Mouse (Mus musculus) G1E-ER4 (cell line): ENCODE results near the gene Fbxl19. TPM values are rescaled to one million over a fixed set of nuclear protein-coding genes. Genes with fewer than 3 reads are reported as not detected.

Experiments
- GATA1 ChIP-seq: IDR thresholded peaks from one replicate; pipeline ENCODE4 v1.8.0; 2012; ENCODE audit warnings: low read length, inconsistent platforms
- polyA plus RNA-seq: library from polyadenylated mRNA; stranded (reverse); fragments of >175 nt; gene quantifications from 2 replicates; pipeline ENCODE4 v1.2.3, GENCODE M21; 2012

Gene Fbxl19
- polyA plus RNA-seq: 76.2 and 91.2 TPM in 2 replicates

DNA sequence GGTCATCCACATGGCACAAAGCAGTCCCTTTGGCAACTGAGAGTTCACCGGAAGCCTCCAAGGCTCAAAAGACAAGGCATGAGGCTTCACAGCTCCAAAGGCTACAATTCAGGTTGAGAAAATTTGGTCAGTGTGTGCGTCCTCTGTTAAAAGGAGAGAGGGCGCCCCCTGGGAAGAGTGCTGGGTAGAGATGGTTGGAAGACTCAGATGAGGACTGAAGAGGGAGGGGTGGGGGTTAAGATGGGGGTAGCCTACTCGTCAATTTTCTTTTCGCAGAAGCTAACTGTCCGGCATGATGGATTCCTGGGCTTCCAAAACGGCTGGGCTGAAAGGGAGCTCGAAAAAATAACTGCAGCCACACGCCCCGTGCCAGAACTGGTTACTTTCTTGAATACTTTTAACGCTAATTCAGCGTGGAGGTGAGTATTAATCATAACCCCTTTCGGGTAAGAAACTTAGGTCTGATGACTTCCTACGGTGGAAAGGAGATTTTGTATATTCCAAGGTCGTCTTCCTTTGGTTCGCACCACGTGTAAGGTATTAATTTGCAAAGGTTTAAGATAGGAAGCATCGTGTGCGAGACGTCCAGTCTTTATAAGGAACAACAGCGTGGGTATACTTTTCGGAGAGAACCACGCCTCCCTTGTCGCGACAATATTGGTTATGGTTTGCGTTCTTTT lies at the start of gene Fbxl19:
TSS of gene Fbxl19 (plus strand) at position 178 of the 680 bp plus-strand sequence.
- no peak for TF ChIP-seq GATA1

DNA sequence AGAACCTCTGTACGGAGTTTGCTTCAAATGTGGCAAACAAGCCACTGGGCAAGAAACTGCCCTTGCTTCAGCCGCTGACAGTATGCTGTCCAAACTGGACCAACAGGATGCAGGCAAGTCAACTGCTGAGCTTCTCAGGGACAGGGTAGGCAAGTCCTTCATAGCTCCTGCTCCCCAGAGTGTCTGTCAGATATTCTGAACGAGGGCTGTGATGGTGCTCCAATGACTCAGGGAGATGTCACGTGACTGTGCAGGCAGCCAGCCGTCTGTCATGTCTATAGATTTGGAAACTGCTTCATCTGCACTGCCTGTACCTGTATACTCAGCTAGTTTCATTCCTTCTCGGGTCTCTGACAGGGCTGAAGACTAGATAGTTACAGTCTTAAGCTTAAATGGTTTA lies 45.4 kb upstream of the Fbxl19 start:
- no peak for TF ChIP-seq GATA1

DNA sequence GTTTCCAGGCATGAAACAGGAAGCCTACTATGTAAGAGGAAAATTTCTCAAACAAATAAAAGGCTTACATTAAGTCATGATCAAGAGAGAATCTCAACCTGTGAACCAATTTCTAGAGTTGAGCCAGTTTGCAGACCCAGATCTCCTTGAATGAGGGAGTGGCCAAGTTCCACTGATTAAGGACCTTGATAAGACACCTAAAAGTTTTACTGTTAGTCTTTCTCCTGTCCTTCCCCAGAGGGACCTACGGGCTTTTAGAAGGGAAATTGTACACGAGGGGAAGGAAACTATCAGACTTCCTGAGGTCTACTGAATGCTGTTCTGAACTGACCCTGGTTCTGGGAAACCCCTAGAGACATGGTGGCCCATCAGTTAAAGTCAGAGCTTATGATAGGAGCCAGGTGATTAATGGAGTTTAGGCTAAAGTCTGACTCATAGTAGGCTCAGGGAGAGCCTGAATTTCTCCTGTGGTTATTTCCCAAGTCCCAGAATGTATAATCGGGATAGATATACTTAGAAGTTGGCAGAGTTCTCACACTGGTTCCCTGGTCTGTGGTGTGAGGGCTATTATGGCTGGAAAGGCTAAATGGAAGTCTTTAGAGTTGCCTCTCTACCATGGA lies 43.5 kb upstream of the Fbxl19 start:
- no peak for TF ChIP-seq GATA1

DNA sequence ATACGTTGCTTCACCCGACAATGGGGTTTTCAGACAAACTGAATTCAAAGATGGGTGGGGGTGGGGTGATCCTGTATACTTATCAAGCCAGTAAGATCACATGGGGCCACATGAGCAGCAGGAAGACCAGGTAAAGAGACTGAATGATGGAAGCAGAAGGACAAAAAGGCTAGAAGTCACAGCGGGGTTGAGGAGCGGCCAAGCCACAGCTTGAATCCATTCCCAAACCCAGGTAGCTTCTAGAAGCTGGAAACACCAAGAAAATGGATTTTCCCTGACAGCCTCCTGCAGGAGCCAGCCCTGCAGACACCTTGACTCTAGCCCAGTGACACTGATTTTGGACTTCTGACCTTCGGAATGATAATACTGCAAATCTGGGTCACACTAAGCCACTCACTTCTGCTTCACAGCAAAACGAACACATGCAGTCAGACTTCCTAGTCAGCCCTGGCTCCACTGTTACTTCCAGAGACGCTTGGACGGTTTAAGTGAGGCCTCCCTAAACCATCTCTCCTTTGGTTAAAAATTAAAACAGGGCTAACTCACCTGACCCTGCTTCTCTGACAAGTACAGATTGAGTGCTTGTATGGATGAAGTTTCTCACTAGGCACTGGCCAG lies 40.7 kb upstream of the Fbxl19 start:
- TF ChIP-seq GATA1: no peak

DNA sequence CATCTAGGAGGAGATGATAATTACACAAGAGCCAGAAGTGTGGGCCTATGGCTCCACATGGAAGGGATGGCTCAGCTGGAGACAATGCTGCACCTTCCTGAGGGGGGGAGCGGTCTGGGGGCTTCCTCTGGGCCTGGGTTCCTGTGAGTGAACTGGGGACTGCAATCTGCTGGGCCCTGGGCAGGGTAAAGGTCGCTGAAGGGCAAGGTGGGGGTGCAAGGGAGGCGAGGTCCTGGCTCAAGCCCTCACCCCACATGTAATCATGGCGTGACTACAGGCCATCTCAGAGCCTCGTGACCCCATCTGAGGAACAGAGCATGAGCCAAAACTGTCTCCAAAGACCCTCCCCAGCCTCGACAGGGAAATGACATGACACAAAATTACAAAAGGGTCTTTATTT lies 39.7 kb upstream of the Fbxl19 start:
- no peak for TF ChIP-seq GATA1

DNA sequence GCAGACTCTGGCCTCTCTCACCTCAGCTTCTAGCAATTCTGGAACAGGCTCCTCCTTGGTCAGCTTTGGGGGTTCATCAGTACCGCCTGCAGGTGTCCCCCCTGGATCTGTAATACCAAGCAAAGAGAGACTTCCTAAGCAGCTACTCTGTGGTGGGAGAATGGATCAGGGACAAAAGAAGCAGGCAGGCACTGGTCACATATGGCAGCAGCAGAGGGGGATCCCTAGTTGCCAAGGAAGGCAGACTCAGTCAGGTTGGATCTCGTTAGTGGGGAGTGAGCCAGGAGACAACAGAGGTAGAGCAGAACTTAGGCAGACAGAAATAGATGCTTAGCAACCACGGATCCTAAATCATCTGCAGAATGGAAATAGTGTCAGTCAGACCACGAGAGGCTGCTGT lies 38.6 kb upstream of the Fbxl19 start:
- TF ChIP-seq GATA1: no peak

DNA sequence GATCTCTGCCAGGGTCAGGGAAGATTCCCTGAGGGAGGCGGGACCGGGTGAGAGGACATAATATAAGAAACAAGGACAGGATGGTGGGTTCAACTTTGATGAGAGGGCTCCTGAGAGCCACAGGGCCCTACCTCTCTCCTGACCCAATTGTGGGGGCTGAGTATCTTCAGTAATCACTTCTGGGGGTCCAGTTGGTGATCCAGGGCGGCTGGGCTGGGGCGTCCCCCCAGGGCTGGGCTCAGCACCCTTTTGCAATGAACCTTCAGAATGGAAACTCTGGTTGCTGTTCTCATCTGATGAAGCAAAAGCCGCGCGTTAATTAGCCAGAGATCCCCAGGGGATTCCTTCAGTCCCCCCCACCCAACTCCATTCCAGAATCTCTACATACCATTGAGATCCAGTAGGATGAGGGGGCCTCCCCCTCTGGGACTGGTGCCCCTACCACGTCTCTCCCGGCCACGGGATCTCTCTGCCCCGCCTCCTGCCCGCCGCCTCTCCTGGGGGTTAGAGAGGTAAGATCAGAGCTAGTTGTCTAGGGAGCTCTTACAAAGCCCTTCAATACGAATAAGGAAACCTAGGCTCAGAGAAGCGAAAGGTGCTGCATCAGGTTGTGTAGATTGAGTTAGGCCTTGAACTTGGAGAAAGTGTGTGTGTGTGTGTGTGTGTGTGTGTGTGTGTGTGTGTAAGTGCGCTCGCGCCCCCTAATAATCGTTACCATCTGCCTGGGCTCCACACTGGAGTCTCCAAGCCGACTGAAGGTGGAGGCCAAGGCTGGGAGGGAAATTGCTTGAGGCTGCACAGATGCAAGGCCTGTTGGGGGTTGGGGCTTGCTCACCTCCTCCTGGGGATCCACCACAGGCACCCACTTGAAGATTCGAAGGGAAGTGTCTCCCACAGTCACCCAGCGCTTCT lies 37.0 kb upstream of the Fbxl19 start:
- no peak for TF ChIP-seq GATA1

DNA sequence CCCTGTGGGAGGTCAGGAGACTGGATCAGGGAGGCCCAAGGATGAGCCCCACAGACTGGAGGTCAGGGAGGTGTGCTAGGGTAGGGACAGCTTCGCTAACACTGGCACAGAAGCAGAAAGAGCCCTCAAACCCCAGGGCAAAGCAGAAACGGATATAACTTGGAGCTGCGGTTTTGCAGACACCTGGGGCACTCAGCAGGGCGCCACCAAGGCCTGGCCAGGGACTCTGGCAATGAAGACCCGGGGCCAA lies 36.5 kb upstream of the Fbxl19 start:
- no peak for TF ChIP-seq GATA1

DNA sequence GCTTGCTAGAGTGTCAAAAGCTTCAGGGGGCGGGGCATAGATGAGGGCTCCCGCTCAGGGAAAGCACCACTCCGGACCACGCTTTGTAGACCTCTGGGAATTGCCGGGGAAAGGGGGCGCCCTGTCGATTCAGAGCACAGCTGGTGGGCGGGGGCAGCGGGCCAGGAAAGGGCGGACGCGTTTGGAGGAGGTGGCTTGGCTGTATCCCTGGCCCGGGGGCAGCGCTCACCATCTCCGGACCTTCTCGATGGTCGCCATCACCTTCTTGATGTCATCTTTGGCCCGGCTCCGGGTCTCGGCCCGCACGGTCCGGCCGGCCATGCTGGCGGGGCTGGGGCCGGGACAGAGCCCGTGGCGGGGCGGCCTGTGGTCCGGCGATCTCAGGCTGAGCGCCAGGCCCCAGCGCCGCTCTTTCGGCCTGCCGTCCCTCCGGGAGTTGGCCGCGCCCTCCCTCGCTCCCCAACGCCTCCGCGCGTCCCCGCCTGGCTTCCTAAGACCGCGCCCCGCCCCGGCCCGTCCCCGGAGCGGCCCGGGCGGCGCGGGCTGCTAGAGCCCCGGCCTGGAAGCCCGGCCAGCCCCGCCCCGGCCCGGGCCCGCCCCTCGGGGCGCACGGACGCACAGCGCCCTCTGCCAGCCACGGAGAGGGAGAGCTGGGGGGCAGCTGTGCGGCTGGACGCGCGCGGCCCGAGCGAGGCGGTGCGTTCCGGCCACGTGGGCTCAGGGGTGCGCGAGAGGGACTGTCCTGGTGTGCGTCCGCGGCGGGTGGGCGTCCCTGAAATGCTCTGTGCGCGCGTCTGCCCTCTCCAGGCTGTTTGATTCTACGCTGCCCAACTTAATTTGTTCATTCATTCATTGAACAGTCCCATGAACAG lies 35.9 kb upstream of the Fbxl19 start, which contains the start of gene Bcl7c:
TSS of gene Bcl7c (minus strand) at position 727 of the 872 bp plus-strand sequence.
- TF ChIP-seq GATA1: no peak

DNA sequence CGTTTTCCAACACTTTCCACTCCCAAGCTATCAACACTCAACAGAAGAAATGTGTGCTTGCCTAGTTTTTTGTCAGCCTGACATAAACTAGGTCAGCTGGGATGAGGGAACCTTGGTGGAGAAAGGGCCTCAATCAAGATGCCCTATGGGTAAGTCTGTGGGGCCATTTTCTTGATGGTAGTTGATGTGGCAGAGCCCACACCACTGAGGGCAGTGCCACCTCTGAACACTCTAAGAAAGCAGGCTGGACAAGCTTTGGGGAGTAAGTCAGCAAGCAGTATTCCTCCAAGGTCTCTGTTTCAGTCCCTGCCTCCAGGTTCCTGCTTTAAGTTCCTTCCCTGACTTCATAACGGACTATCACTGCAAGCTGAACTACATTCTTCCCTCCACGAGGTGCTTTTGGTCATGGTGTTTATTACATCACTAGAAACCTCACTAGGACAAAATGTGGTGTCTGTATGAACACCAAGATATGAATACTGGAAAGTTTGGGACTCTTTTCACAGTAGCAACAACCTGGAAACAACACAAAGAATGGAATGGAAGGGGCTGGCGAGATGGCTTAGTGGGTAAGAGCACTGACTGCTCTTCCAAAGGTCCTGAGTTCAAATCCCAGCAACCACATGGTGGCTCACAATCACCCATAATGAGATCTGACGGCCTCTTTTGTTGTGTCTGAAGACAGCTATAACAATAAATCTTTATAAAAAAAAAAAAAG lies 34.9 kb upstream of the Fbxl19 start:
- TF ChIP-seq GATA1: no peak

DNA sequence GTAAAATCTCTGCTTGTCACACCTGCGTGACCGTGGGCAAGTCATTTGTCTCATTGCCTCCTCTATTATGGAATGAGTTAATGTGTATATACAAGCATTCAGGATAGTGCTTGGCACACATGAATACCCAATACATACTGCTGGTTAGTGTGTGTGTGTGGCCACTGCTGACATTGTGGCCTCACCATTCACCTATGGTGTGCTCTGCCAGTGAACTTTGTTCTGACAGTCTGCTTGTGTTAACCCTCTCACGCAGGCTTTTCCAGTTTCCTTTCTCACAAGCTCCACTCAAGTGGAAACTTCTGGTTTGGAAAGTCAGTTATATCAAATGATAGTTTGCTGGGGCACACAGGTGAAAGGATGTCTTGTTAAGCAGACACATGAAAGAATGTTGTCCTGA lies 33.3 kb upstream of the Fbxl19 start:
- TF ChIP-seq GATA1: no peak

DNA sequence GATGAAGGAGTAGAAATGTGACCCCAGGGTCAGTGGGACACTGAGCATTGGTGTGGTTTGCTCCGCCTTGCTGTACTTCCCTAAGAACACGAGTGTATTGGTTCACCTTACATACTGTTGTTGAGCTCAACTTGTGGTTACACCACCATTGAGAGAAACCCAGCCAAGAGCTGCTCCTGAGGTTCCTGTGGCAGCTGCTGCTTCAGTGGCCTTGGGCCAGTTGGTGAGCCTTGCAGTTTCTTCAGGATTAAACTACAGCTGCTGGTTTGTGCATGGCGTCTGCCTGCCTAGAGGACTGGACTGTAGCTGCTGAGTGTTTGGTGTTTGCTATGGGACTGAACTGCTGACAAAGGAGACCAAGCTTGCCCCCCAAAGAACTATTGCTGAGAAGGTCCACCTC lies 32.9 kb upstream of the Fbxl19 start:
- TF ChIP-seq GATA1: no peak

DNA sequence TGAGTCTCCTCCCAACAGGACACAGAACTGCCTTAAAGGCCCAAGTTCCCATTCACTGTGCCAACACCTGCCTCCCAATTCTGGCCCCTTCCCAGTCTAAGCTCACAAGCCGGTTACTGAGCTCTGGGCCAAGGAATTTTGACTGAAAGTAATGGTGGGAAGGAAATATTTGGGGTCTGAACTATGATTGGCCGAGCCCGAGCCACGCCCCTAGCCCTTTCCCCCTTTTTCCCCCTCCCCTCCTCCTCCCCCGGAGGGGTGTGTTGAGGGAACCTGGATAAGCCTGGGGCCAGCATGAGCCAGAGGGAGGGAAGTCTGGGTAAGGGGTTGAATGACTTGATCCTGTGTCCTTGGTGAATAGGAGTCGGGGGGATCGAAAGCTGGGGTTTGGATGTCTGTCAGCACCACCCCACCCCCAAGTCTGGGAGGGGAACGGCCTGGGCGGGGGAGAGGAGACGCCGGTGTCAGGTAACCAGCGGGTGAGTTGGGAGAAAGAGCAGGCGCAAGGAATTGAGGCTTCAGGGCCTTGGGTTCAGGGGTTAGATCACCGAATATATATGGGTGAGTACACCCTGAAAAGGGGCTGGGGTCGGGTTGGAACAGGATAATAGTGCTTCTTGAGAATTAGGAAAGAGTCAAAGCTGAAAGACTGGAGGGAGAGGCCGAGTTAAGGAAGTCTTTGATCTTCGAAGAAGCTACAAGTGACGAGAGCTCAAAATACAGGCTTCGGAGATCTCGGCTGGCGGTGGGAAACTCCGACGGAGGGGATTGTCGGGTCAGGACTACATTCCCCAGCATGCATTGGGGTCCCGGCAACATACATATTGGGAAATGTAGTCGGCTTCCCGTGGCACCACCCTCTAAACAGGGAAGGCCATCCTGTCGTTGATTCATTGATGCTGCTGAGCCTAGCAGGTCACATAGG lies 31.6 kb upstream of the Fbxl19 start, which contains the start of gene Ctf1:
TSS of gene Ctf1 (plus strand) at position 276 of the 925 bp plus-strand sequence.
- no peak for TF ChIP-seq GATA1
